Mouse (Mus musculus) testis, adult 2 months (tissue): ENCODE data around the gene Catsperg2.

Source experiments
- CTCF ChIP-seq: fragments of 200-500 bp; IDR thresholded peaks from 2 replicates; pipeline ENCODE4 v1.5.1; 2012; ENCODE audit warnings: low read depth, mild to moderate bottlenecking, inconsistent platforms, low read length, moderate library complexity; ENCODE audit not compliant: control insufficient read depth, insufficient read depth, insufficient replicate concordance
- POLR2A ChIP-seq: fragments of 200-500 bp; IDR thresholded peaks from 2 replicates; pipeline ENCODE4 v1.6.1; 2012; ENCODE audit warnings: low read depth, mild to moderate bottlenecking, inconsistent platforms, low read length, moderate library complexity; ENCODE audit not compliant: control insufficient read depth

DNA sequence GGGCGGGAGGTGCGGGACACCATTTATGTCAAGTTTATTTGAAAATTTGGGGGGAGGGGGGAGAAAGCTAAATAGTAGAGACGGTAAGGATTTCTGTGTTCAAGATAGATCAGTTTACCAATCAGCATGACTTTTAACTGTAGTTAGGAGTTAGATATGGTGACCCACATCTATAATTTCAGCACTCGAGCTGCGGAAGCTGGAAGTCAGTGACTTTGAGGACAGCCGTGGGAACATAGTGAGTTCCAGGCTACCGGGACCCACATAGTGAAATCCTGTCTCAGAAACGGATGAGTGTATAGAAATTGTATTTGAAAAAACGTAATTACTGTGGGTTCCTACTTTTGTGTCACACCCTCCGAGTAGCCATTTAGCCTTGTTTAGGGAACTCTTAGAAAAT lies 42.1 kb upstream of the Catsperg2 start:
- no peak for TF ChIP-seq CTCF
- TF ChIP-seq POLR2A = no peak
